Comparison of ENCODE assay signal across 27 mouse cellular contexts in genomic region chr10:69405431-69405830, GRCm38 (mm10). TPM values are rescaled to one million over a fixed set of nuclear protein-coding genes. Genes with fewer than 3 reads are reported as not detected.
DNase-seq lines count a peak whose midpoint lies in the region; ATAC-seq and TF ChIP-seq lines count a peak whose summit lies in the region.
"Had no signal": no experiment of that assay in that cellular context is flagged by ENCODE, and none has a peak within 500 bp of the region (broad histone marks: within the 10 kb centered on the region; RNA-seq: fewer than 3 reads in every experiment).

No protein-coding gene starts in this region.

- H3K27ac ChIP-seq in lung, postnatal 0 days (ENCODE audit: low read length): 0 out of 2 replicates have a peak overlapping the region, but pooled peaks have one; percentile 20
- no peak overlapping the region for H3K27ac ChIP-seq in midbrain, embryonic 14.5 days (replicated peaks; ENCODE audit: low read depth, low read length)
- H3K27ac ChIP-seq: embryonic facial prominence, embryonic 13.5 days; embryonic facial prominence, embryonic 15.5 days; forebrain, embryonic 10.5 days; forebrain, embryonic 12.5 days had no signal

- no peaks in the 10 kb centered on the region for H3K36me3 ChIP-seq in lung, postnatal 0 days (ENCODE audit: insufficient read depth, low read length)
- no peaks in the 10 kb centered on the region for H3K36me3 ChIP-seq in midbrain, embryonic 14.5 days (ENCODE audit: control insufficient read depth, insufficient read depth, low read length)
- H3K36me3 ChIP-seq: embryonic facial prominence, embryonic 13.5 days; embryonic facial prominence, embryonic 15.5 days; forebrain, embryonic 10.5 days; forebrain, embryonic 12.5 days; G1E had no signal

- DNase-seq in lung, adult 18-20 months: peak; percentile 14 to 59
- DNase-seq in lung, postnatal 4 days: no peak
- peak; percentile 73 for DNase-seq in lung, postnatal 0 days (ENCODE audit: low spot score)
- no peak for DNase-seq in lung, postnatal 14 days
- peak; percentile 22 for DNase-seq in NIH3T3 (ENCODE audit: low read depth)
- peak; percentile 46 for DNase-seq in lung, postnatal 25 days (ENCODE audit: low spot score)
- no peak for DNase-seq in midbrain, embryonic 14.5 days
- DNase-seq in gastrocnemius, postnatal 36 days: no peak
- DNase-seq: adrenal gland, adult 2 months; adrenal gland, postnatal 10 days; adrenal gland, postnatal 25 days; B cell, adult 2 months; cerebellum, adult 11 months; cerebellum, adult 18-20 months; cerebellum, adult 8-10 months; cerebellum, adult 9-11 months; cerebellum, postnatal 14 days; cerebellum, postnatal 36 days; embryo, embryonic 11 days had no signal

- no peak overlapping the region for H3K4me2 ChIP-seq in lung, postnatal 0 days (replicated peaks; ENCODE audit: low read depth, low read length)
- H3K4me2 ChIP-seq in midbrain, embryonic 14.5 days (ENCODE audit: low read length): no peak overlapping the region
- H3K4me2 ChIP-seq: embryonic facial prominence, embryonic 13.5 days; embryonic facial prominence, embryonic 15.5 days; forebrain, embryonic 12.5 days had no signal

- 0 out of 2 replicates have a peak, but pooled peaks have one; percentile 19 for TF ChIP-seq EP300 in lung, postnatal 0 days (IDR thresholded peaks at IDR 0.05)

- intact Hi-C loops in gastrocnemius, postnatal 36 days (cut with DNase I): no loop called here

- no peak for TF ChIP-seq CTCF in lung, postnatal 0 days (IDR thresholded peaks at IDR 0.05)

- 49% methylated on average over 4 of the region's 4 CpGs for WGBS in lung, postnatal 0 days
- 85% methylated on average over 4 of the region's 4 CpGs for WGBS in midbrain, embryonic 14.5 days

- H3K27me3 ChIP-seq in lung, postnatal 0 days (replicated peaks; ENCODE audit: insufficient read depth, low read length): no peaks in the 10 kb centered on the region
- peaks cover 3% of the 10 kb centered on the region for H3K27me3 ChIP-seq in midbrain, embryonic 14.5 days (ENCODE audit: control insufficient read depth, insufficient read depth, low read length)

- H3K9ac ChIP-seq in lung, postnatal 0 days (replicated peaks; ENCODE audit: low read depth): no peak overlapping the region
- no peak overlapping the region for H3K9ac ChIP-seq in midbrain, embryonic 14.5 days (replicated peaks; ENCODE audit: low read length)
- H3K9ac ChIP-seq: embryonic facial prominence, embryonic 13.5 days; embryonic facial prominence, embryonic 15.5 days; forebrain, embryonic 12.5 days had no signal

- H3K9me3 ChIP-seq in lung, postnatal 0 days (ENCODE audit: low read length): no peaks in the 10 kb centered on the region
- H3K9me3 ChIP-seq in midbrain, embryonic 14.5 days (ENCODE audit: control insufficient read depth, low read length): no peaks in the 10 kb centered on the region
- H3K9me3 ChIP-seq: embryonic facial prominence, embryonic 13.5 days; embryonic facial prominence, embryonic 15.5 days; forebrain, embryonic 10.5 days; forebrain, embryonic 12.5 days had no signal

- peak; percentile 90 for ATAC-seq in lung, postnatal 0 days
- ATAC-seq in midbrain, embryonic 14.5 days (ENCODE audit: low FRiP score, low TSS enrichment): no peak
- ATAC-seq: CD4-positive, CD25-positive, alpha-beta regulatory T cell, adult 4 months; forebrain, embryonic 14.5 days had no signal

- no peaks in the 10 kb centered on the region; the same call in 1 of the 2 replicates for H3K4me1 ChIP-seq in lung, postnatal 0 days (ENCODE audit: insufficient read depth, low read depth, low read length)
- H3K4me1 ChIP-seq in midbrain, embryonic 14.5 days (ENCODE audit: control insufficient read depth, insufficient read depth, low read length): no peaks in the 10 kb centered on the region

- H3K4me3 ChIP-seq in lung, postnatal 0 days (ENCODE audit: low read depth, low read length): no peak overlapping the region
- no peak overlapping the region for H3K4me3 ChIP-seq in midbrain, embryonic 14.5 days (replicated peaks; ENCODE audit: low read depth, low read length)
- H3K4me3 ChIP-seq: embryonic facial prominence, embryonic 13.5 days; embryonic facial prominence, embryonic 15.5 days; erythroblast, embryonic 14.5 days; forebrain, embryonic 10.5 days; forebrain, embryonic 12.5 days had no signal

RNA-seq across cellular contexts. Expression of gene Ank3, which starts 6.9 kb away (rescaled TPM):
- polyA plus RNA-seq in lung, postnatal 0 days (2015; fragmentation: Nextera tagmentation; extraction: Ambion mirVana): 24.5 and 31.5 TPM in 2 replicates
- polyA plus RNA-seq in midbrain, embryonic 14.5 days (2014; fragmentation: Nextera tagmentation; extraction: Ambion mirVana): 139 and 150 TPM in 2 replicates
- 100 to 1,000 TPM in 1 of 2 experiments, 10 to 100 TPM in 1; 84.5 to 114 TPM for total RNA-seq in gastrocnemius, postnatal 36 days (2021)
- polyA plus RNA-seq: G1E had no signal

RNA-seq across cellular contexts. Expression of gene Cdk1, which starts 52.7 kb away (rescaled TPM):
- polyA plus RNA-seq in lung, postnatal 0 days (2015; fragmentation: Nextera tagmentation; extraction: Ambion mirVana): 46.4 and 46.5 TPM in 2 replicates
- polyA plus RNA-seq in midbrain, embryonic 14.5 days (2014; fragmentation: Nextera tagmentation; extraction: Ambion mirVana): 60.5 and 94.2 TPM in 2 replicates
- 1 to 10 TPM in 1 of 2 experiments, under 1 TPM in 1; 0.86 to 1.6 TPM for total RNA-seq in gastrocnemius, postnatal 36 days (2021)

Comparison
In these comparisons a context has a peak if more than half of its experiments do, and no peak if none do; other contexts are left out.
1. DNase-seq: peak in lung, adult 18-20 months (2 of 2), lung, postnatal 0 days (single experiment), NIH3T3 (single experiment) and lung, postnatal 25 days (single experiment); none in lung, postnatal 4 days (0 of 2), lung, postnatal 14 days (single experiment), midbrain, embryonic 14.5 days (single experiment) and gastrocnemius, postnatal 36 days (0 of 2).